Mouse (Mus musculus): ENCODE results near the gene Cfap126.

The Cfap126 gene

GRCm38 (mm10) chr1:171096110-171096964 is 17.4 kb upstream of the Cfap126 start:
- DNase-seq = no peak

GRCm38 (mm10) chr1:171097136-171097535 is 16.6 kb upstream of the Cfap126 start:
- no peak for DNase-seq

- DNase-seq = no peak
Measured at GRCm38 (mm10) chr1:171097612-171098011, 16.1 kb upstream of the Cfap126 start.

- DNase-seq = peak in 1 of 2 experiments; percentile 8
Measured at GRCm38 (mm10) chr1:171101033-171101432, 12.7 kb upstream of the Cfap126 start.

- peak; percentile 76 to 78 for DNase-seq
Measured at GRCm38 (mm10) chr1:171101733-171102546, 11.8 kb upstream of the Cfap126 start.

GRCm38 (mm10) chr1:171102547-171103177 is 11.1 kb upstream of the Cfap126 start:
- peak; percentile 83 to 89 for DNase-seq

GRCm38 (mm10) chr1:171103179-171103840 is 10.4 kb upstream of the Cfap126 start:
- DNase-seq = peak in 1 of 2 experiments; percentile 48

GRCm38 (mm10) chr1:171105226-171105625 is 8.5 kb upstream of the Cfap126 start:
- no peak for DNase-seq

GRCm38 (mm10) chr1:171109620-171110019 is 4.1 kb upstream of the Cfap126 start:
- DNase-seq = no peak

- DNase-seq = no peak
Measured at GRCm38 (mm10) chr1:171110659-171111019, 3.1 kb upstream of the Cfap126 start.

- peak; percentile 89 to 92 for DNase-seq
Measured at GRCm38 (mm10) chr1:171111020-171111780, 2.5 kb upstream of the Cfap126 start.

- peak; percentile 34 to 43 for DNase-seq
Measured at GRCm38 (mm10) chr1:171111781-171112575, 1.7 kb upstream of the Cfap126 start.

GRCm38 (mm10) chr1:171112986-171113385 is 732 bp upstream of the Cfap126 start:
- DNase-seq = no peak

GRCm38 (mm10) chr1:171116280-171116679 is 2.6 kb downstream of the Cfap126 start:
- DNase-seq = no peak

GRCm38 (mm10) chr1:171118269-171118684 is 4.6 kb downstream of the Cfap126 start:
- peak; percentile 27 to 39 for DNase-seq

GRCm38 (mm10) chr1:171118996-171119395 is 5.3 kb downstream of the Cfap126 start:
- DNase-seq = no peak

- DNase-seq = no peak
Measured at GRCm38 (mm10) chr1:171119405-171119804, 5.7 kb downstream of the Cfap126 start.

GRCm38 (mm10) chr1:171120893-171121292 is 7.2 kb downstream of the Cfap126 start:
- no peak for DNase-seq

GRCm38 (mm10) chr1:171121839-171122238 is 8.1 kb downstream of the Cfap126 start:
- DNase-seq = no peak

GRCm38 (mm10) chr1:171122932-171123331 is 9.2 kb downstream of the Cfap126 start:
- DNase-seq = no peak

- DNase-seq = no peak
Measured at GRCm38 (mm10) chr1:171124398-171124797, 10.7 kb downstream of the Cfap126 start.
